Mouse (Mus musculus): Measurements from ENCODE around the gene Nrip2.
"Not testable (repeated sequence)": the region's sequence is repeated elsewhere in the genome, so short reads cannot be mapped to it uniquely, and the experiment has no call there.

Nrip2 gene

GRCm38 (mm10) chr6:128398996-128399395 lies at the start of gene Nrip2:
Gene Nrip2 (plus strand): TSS chr6:128399296.
- no peak for DNase-seq

- peak in 1 of 2 experiments; percentile 28 for DNase-seq
Observed at GRCm38 (mm10) chr6:128349711-128350110, 49.4 kb upstream of the Nrip2 start.

- DNase-seq, result no peak
Observed at GRCm38 (mm10) chr6:128354140-128354539, 45.0 kb upstream of the Nrip2 start.

GRCm38 (mm10) chr6:128355201-128355681 lies 43.9 kb upstream of the Nrip2 start:
- DNase-seq, result peak; percentile 53 to 58

- peak; percentile 99 for DNase-seq
Observed at GRCm38 (mm10) chr6:128355726-128356416, 43.2 kb upstream of the Nrip2 start, which contains the start of gene Tulp3. Gene Tulp3 (minus strand): TSS chr6:128355851.

GRCm38 (mm10) chr6:128358999-128359398 lies 40.1 kb upstream of the Nrip2 start:
- DNase-seq, result peak; percentile 62 to 77

GRCm38 (mm10) chr6:128361901-128362300 lies 37.2 kb upstream of the Nrip2 start:
- DNase-seq, result no peak

- DNase-seq, result peak; percentile 83 to 87
Observed at GRCm38 (mm10) chr6:128362381-128363006, 36.6 kb upstream of the Nrip2 start, which contains the start of the genes Rhno1 and Foxm1. Gene Rhno1 (minus strand): TSS chr6:128362911. Gene Foxm1 (plus strand): TSS chr6:128362967.

GRCm38 (mm10) chr6:128363007-128363825 lies 35.9 kb upstream of the Nrip2 start:
- no peak for DNase-seq

GRCm38 (mm10) chr6:128364721-128365120 lies 34.4 kb upstream of the Nrip2 start:
- DNase-seq, result no peak

- DNase-seq, result no peak
Observed at GRCm38 (mm10) chr6:128366466-128366865, 32.6 kb upstream of the Nrip2 start.

GRCm38 (mm10) chr6:128370040-128370439 lies 29.1 kb upstream of the Nrip2 start:
- DNase-seq, result no peak

GRCm38 (mm10) chr6:128375192-128375591 lies 23.9 kb upstream of the Nrip2 start, which contains the start of the genes Tex52 and Gm44596:
Gene Tex52 (plus strand): TSS chr6:128375456.
Gene Gm44596 (plus strand): TSS chr6:128375503.
- DNase-seq, result no peak

GRCm38 (mm10) chr6:128376371-128377085 lies 22.6 kb upstream of the Nrip2 start:
- no peak for DNase-seq

- no peak for DNase-seq
Observed at GRCm38 (mm10) chr6:128379636-128380035, 19.5 kb upstream of the Nrip2 start.

- not testable (repeated sequence) for DNase-seq
Observed at GRCm38 (mm10) chr6:128380594-128381167, 18.4 kb upstream of the Nrip2 start.

- no peak for DNase-seq
Observed at GRCm38 (mm10) chr6:128381254-128381653, 17.8 kb upstream of the Nrip2 start.

- DNase-seq, result no peak
Observed at GRCm38 (mm10) chr6:128383752-128384151, 15.3 kb upstream of the Nrip2 start.

- no peak for DNase-seq
Observed at GRCm38 (mm10) chr6:128385026-128385425, 14.1 kb upstream of the Nrip2 start.

GRCm38 (mm10) chr6:128389185-128389584 lies 9.9 kb upstream of the Nrip2 start:
- no peak for DNase-seq

GRCm38 (mm10) chr6:128390683-128391082 lies 8.4 kb upstream of the Nrip2 start:
- DNase-seq, result no peak

Data from cerebellum, adult 18-20 months (tissue).